Mouse (Mus musculus): Measurements from ENCODE around the gene Cars2.

DNA sequence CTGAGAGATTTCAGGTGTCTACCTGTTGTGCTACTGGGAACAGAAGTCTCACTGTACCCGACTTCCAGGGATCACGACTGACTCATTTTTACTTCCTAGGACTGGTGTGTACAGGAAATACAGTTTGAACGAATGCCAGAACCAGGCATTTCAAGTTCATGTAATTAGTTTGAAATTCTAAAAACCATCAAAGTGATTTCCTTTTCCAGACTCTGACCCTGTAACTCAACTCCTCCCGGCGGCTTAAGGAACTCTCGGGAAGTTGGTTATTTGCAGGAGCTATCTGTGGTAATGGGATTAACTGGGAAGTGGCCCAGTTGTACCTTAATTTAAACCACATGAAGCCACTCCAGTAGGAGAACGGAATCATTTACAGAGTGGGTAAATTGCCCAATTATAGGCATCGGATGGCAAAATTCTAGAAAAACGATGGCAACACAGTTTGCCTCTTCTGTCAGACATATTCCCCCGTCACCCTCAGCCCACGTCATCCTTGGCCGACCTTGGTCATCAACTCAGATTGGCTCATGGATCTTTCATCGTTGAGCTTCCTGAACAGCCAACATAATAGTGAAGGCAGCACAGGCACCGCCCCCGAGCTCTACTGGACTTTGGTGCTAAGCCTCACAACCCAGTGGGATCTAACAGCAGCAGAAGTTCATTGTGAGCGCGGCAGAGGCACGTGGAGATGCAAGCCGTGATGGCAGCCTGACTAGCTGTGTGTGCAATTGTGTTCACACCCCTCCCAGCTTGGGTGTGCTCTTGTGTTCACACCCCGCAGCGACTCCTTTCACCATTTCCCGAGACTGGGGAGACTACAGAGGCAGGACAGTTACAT lies 18.9 kb upstream of the Cars2 start:
- TF ChIP-seq CTCF (IDR thresholded peaks at IDR 0.05; ENCODE audit: borderline replicate concordance, control insufficient read depth, extremely low read depth, insufficient read depth, low read length, poor library complexity) (no peak), POLR2A (IDR thresholded peaks at IDR 0.05; ENCODE audit: control insufficient read depth, extremely low read depth, insufficient read depth, low read length, poor library complexity) (no peak)

Data from thymus, adult 2 months (tissue).